Mouse (Mus musculus): ENCODE measurements at regions not wholly inside any gene's neighbourhood (a gene's known extent, or its start where the extent isn't known, plus 50 kb on each side); places are given as distances from the start of the nearest gene placed in this dataset.

DNA sequence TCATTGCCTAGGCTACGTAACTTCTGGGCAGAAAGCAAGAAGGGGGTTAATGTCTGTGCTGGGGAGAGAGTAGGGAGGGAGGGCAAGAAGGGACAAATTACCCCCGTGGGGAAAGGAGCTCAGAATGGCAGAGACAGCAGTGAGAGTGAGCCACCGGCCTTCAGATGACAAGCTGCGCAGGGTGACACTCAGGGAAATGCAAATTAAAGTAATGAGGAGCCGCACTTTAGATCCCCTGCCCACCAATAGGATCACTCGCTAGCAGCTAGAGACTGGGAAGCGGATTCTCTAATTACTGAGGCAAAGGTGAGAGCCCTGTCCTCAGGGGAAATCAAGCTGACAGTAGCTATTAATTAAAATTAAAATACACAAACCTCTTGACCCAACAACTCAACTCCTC lies 202.5 kb downstream of the Arhgef10l start:
- DNase-seq (ENCODE audit: low spot score), result no peak

GRCm38 (mm10) chr4:140461317-140461716 lies 204.5 kb downstream of the Arhgef10l start:
- no peak for DNase-seq (ENCODE audit: low spot score)

- DNase-seq (ENCODE audit: low spot score), result no peak
These were observed 202.5 kb upstream of the Igsf21 start for GRCm38 (mm10) chr4:140449062-140449461.

- no peak for DNase-seq (ENCODE audit: low spot score)
These were observed 199.9 kb upstream of the Igsf21 start for GRCm38 (mm10) chr4:140446455-140446854.

- DNase-seq (ENCODE audit: low spot score), result no peak
These were observed 199.3 kb upstream of the Igsf21 start for GRCm38 (mm10) chr4:140445931-140446330.

GRCm38 (mm10) chr4:140443221-140443620 lies 196.6 kb upstream of the Igsf21 start:
- no peak for DNase-seq (ENCODE audit: low spot score)

GRCm38 (mm10) chr4:140441805-140442204 lies 195.2 kb upstream of the Igsf21 start:
- no peak for DNase-seq (ENCODE audit: low spot score)

- DNase-seq (ENCODE audit: low spot score), result peak; percentile 77
These were observed 193.3 kb upstream of the Igsf21 start for GRCm38 (mm10) chr4:140439856-140440255.

DNA sequence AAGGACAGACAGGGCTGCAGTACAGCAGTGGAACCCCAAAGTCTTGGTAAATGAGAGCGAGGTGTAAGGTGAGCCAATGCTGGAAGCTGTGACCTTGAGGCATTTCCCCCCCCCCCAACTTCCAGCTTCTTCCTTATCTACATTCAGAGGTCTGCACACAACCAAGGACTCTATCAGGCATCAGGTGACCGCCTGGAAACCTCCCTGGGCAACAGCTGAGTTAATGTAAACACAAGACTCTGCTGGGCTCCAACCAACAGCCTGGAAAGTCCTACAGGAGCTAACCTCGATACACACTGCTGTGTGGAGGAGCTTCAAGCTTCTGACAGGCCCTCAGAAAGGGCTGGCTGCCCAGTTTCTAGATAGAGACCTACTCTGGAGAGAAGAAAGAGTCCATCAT lies 189.4 kb upstream of the Igsf21 start:
- no peak for DNase-seq (ENCODE audit: low spot score)

- no peak for DNase-seq (ENCODE audit: low spot score)
These were observed 187.4 kb upstream of the Igsf21 start for GRCm38 (mm10) chr4:140433744-140434542.

DNA sequence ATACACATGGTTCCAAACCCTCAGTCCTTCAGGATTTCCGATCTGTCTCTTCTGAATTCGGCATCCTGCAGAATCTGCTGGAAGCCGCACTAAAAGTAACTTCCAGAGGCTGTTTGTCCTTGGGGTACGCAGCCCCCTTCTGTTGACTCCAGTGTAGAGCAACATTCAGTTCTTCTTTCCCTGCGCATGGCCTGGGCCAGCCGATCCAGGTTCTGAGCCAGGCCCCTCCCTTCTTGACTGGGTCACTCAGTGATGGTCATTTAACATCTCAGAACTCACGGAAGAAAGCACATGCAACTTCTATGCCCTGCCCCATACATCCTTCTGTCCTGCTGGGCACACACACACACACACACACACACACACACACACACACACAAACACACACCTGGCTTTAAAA lies 185.5 kb upstream of the Igsf21 start:
- DNase-seq (ENCODE audit: low spot score), result no peak

DNA sequence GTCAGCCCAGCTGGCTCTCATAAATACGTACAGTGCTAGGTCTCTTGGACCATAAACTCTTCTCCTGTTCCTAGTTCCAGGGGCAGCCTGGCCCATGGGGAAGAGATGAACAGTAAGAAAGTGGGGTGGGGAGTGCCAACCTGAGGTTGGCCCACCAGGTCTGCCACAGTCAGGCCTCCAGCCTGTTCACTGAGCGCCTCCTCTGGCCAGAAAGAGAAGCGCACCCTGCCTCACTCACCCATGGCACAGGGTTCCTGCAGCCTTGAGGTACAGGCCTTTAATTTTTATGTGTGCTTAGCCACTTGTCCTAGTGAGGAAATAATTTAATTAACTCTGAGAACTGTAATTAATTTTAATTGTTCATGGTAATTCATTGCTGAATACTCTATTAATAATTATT lies 180.5 kb upstream of the Igsf21 start:
- no peak for DNase-seq (ENCODE audit: low spot score)

- DNase-seq (ENCODE audit: low spot score), result no peak
These were observed 177.2 kb upstream of the Igsf21 start for GRCm38 (mm10) chr4:140423791-140424190.

DNA sequence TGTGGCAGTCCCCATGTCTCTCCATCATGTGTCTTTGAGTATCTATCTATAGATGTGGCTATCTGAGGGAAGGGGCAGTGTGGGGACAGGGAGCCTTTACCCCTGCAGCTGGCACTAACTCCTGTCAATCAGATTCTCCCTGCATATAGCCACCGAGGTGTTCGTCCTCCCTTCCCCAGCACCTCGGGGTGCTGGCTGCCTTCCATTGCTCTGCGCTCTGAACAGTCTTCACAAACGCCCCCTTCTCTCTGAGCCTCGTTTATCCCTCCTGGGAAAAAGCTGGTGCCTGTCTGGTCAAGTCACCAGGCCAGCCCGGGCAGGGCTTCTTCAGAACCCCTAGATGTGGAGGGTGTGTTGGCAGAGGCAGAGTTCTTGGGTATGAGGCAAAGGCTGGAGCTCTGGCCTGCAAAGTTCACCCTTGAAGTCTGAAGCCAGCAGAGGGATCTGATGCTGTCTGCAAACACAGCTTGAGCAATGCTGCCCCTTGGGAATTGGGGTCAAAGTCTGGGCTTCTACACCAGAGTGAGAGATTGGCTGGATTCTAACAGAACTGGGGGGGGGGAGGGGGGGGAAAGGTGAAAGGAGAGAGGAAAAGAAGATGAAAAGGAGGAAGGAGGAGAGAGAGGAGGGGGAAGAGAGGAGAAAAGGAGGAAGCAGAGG lies 175.5 kb upstream of the Igsf21 start:
- DNase-seq (ENCODE audit: low spot score), result no peak

DNA sequence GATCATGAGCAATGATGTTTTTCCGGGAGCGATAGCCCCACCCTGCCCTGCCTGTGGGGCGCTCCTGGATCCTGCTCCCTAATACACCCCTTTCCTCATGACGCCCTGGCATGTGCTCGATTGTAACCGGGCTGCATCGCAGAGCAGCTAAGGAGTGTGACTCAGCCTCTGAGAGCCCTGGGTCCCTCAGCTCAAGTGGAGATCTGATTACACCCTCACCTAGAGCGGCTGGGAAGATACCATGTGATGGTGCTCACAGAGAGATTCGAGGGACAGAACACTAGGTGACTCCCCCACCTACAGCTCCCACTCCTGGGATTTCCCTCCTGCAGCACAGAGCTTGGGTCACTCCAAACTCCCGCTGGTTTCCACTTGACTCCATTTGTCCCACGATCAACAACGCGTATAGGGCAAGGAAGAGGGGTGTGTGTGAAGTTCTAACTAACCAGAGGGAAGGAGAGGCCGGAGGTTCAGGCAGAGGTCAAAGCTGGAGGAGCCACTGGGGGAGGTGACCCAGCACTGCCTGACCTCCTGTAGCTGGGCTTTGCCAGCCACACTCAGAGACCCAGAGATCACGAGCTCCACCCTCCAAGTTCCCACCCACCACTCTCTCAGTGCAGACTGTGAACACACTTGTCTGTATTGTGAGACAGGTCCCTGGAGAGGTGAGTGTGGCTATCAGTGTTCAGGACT lies 173.3 kb upstream of the Igsf21 start:
- DNase-seq (ENCODE audit: low spot score), result no peak

GRCm38 (mm10) chr4:140412312-140412930 lies 165.8 kb upstream of the Igsf21 start:
- DNase-seq (ENCODE audit: low spot score), result no peak

DNA sequence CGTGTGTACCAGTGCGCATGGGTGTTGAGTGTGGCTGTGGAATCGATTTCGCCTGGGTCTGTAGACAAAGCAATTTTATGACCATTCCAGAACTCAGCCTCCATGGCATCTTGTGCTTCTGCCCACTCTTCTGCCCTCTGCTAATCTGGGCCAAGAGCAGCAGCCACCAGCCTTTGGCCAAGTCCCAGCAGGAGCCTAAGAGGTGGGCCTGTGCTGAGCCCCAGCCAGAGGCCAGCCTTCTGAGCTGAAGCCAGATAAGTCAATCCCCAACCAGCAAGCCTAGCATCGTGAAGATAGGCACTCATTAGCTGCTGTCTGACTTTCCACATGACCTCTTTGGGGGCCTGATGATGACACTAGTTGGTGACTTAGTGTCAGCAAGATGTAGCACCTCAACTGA lies 161.9 kb upstream of the Igsf21 start:
- DNase-seq (ENCODE audit: low spot score), result no peak

- no peak for DNase-seq (ENCODE audit: low spot score)
These were observed 160.3 kb upstream of the Igsf21 start for GRCm38 (mm10) chr4:140406913-140407312.

GRCm38 (mm10) chr4:140405993-140406881 lies 159.7 kb upstream of the Igsf21 start:
- peak; percentile 79 for DNase-seq (ENCODE audit: low spot score)

GRCm38 (mm10) chr4:140405427-140405826 lies 158.8 kb upstream of the Igsf21 start:
- no peak for DNase-seq (ENCODE audit: low spot score)

GRCm38 (mm10) chr4:140403128-140403527 lies 156.5 kb upstream of the Igsf21 start:
- DNase-seq (ENCODE audit: low spot score), result peak; percentile 52

DNA sequence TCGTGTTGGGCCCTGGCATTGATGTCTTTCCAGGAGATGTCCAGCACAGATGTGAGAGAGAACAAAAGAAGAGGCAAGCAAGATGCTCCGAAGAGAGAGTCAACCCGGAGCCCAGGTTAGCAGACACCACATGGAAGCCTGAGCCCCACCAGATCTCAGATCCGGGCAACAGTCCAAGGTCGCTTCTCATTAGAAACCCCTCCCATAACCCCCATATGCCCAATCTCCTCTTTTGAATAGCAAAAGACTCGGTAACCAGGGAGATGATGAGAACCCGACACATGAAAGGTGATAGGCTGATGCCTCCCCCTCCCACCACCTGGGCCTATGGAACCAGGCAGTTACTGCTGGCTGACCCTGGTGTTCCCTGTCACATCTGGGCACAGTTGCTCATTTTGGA lies 155.7 kb upstream of the Igsf21 start:
- DNase-seq (ENCODE audit: low spot score), result no peak
